Mouse (Mus musculus) brain, adult 2 months (tissue): Measurements from ENCODE around the gene Gm49373.

Experiments
- DNase-seq: peaks from one replicate; pipeline ENCODE4 v3.0.0; 2011; ENCODE audit warnings: low read depth, low spot score

Gm49373 gene

DNA sequence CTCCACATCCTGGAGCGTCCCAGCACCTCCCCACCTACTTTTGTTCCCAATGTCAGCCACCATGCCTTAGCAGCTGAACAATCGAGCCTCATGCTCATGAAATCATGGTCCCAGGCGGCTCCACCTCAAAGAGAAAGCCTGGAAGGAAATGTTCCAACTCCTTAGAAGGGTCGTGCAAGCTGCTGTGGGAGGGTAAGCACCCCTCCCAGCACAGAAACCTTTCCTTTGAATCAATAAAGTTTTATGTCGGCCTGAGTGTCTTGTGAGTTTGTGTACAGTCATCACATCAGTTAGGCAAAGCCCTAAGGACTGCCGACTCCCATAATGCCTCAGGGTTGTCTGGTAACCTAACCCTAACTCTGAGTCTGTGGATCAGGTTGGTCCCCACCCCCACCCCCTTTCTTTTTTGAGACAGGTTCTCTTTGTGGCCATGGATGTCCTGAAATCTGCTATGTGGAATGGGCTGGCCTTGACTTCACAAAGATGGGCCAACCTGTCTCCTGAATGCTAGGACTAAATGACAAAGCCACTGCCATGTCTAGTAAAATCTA, 44.3 kb downstream of the Gm49373 start:
- no peak for DNase-seq

DNA sequence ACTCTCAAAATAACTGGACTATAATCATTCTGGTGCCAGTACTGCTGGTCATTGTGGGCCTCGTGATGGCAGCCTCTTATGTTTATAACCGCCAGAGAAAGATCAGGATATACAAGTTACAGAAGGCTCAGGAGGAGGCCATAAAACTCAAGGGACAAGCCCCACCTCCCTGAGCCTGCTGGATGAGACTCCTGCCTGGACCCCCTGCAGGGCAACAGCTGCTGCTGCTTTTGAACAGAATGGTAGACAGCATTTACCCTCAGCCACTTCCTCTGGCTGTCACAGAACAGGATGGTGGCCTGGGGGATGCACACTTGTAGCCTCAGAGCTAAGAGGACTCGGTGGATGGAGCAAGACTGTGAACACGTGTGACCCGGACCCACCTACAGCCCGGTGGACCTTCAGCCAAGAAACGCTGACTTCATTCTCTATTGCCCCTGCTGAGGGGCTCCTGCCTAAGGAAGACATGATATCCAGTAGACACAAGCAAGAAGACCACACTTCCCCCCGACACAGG, 45.1 kb downstream of the Gm49373 start:
- no peak for DNase-seq

DNA sequence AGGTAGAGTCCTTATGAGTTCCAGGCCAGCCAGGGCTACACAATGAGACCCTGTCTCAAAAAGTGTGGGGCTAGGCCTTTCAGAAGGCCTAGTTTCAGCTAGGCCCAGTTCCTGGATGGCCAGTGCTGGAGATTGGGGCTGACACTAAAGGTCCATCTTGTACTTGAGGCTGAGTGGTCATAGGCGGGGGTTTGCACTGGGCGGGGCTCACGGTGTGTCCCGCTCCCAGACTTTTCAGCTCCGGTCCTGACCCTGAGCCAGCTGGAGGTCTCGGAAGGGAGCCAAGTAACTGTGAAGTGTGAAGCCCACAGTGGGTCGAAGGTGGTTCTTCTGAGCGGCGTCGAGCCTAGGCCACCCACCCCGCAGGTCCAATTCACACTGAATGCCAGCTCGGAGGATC, 46.0 kb downstream of the Gm49373 start:
- no peak for DNase-seq

DNA sequence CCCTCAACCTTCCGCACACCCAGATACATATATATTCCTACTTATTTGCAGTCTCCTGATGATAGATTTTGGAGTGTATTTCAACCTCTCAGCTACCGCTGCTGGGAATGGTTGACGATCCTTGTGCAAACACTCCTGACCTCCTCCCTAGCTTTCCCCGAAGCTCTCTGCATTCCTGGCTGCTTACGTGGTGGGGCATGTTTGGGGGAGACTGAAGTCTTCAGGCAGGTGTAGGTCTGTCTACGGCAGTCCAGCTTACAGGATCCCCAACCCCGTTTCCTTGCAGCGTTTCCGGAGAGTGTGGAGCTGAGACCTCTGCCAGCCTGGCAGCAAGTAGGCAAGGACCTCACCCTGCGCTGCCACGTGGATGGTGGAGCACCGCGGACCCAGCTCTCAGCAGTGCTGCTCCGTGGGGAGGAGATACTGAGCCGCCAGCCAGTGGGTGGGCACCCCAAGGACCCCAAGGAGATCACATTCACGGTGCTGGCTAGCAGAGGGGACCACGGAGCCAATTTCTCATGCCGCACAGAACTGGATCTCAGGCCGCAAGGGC, 47.6 kb downstream of the Gm49373 start:
- DNase-seq = no peak

DNA sequence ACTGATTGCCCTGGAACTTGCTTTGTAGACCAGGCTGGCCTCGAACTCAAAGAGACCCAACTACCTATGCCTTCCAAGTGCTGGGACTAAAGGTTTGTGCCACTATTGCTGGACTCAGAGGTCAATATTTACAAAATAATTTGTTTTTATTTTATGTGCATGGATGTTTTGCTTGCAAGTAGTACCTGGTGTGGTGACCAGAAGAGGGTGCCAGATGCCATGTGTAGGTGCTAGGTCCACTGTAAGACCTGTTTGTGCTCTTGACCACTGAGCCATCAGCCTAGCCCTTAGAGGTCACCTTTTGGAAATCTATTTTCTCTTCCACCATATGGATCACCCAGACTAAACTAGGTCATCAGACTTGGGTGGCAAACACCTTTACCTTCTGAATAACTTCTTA, 50.2 kb downstream of the Gm49373 start:
- DNase-seq = no peak

DNA sequence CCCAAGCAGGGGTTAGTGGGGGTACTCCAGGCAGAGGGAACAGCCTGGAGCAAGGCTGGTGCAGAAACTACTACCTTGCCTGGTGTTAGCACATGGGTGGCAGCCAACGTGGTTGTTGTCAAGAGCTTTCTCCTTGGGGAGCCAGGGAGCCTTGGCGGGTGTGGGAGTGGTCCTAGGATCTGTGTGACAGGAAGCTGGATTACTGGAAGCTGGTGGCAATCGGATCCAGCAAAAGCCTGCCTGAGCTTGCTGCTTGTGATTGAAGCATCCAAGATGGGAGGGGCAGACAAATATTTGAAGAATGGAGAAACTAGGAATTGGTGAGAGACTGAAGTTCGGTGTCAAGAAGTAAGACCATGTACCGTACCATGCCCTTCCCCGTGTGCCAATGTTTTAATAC, 50.6 kb downstream of the Gm49373 start:
- DNase-seq = no peak

DNA sequence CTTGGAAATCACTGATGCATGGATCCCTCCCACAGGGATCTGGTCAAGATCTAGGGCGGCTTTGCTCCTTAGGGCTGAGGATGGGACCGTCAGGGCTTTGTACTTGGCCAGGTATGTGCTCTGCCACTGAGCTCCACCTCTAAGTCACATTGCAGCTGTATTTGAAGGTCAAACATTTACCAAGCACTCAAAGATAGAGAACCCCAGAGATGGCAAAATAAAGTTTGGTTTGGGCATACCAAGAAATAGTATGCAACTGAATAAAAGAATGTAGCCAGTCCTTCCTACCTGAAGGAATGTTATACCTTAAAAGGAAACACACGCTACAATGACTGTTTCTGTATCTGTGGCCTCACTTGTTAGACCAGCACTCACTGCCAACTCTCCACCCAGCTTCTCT, 51.5 kb downstream of the Gm49373 start:
- no peak for DNase-seq

DNA sequence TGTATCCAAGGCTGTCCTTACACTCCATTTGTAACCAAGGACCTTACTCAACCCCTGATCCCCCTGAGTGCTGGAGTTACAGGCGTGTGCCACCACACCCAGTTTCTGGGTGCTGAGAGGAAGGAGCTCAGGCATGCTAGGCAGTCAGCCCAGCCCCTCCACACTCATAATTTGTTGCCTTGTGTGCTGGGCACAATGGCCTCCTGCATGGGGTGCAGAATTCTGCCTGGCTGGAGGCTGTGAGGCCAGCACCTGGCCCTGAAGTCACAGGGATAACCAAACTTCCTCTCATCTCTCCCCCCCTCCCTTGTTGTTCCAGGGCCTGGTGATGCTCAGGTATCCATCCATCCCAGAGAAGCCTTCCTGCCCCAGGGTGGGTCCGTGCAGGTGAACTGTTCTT, 54.3 kb downstream of the Gm49373 start:
- DNase-seq = no peak

DNA sequence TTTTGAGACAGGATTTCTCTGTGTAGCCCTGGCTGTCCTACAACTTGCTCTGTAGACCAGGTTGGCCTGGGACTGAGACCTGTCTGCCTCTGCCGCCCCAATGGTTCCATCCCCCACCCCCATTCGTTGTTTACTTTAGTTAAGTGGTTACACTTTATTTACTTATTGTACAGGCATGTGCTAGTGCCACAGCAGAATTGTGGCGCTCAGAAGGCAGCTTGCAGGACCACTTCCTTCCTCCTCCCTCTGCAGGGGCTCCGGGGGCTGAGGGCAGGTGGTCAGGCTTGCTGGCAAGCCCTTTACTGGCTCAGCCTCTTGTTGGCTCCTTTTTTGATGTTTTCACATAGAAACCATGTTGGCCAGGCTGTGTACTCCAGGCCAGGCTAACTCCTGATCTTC, 55.7 kb downstream of the Gm49373 start:
- no peak for DNase-seq

DNA sequence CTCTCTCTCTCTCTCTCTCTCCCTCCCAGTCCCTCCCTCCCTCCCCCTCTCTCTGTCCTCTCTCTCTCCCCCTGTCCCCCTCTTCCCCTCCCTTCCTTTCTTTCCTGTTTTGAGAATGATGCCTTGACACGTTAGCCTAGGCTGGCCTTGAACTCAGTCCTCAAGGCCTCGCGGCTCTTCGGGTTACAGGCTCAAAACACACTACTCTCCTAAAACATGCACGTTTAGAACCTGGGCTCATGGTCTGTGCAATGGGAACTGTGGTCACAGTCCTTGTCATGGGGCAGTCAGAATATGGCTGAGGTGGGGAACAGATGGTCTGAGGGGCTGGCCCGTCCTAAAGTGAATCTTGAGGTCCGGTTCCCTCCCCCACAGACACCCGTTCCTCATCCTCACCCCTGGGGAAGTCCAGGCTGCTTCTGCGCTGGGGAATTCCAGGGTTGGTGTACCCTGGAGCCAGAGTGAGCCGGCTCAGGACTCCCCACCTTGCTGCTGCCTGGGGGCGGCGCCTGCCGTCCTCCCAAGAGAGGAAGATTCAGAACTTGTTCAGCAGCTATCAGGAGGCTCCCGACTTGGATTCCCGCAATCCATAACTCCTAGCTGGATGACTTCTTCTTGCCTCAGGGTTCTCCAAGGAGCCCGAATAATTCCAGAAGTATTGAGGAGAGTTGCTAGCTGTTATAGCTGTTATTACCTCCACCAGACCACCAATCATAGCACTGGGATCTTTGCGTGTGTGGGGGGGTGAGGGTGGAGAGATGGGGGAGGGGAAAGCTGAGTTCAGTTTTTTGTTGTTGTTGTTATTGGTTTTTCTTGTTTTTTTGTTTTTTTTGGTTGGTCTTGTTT, 56.3 kb downstream of the Gm49373 start:
- DNase-seq = no peak

DNA sequence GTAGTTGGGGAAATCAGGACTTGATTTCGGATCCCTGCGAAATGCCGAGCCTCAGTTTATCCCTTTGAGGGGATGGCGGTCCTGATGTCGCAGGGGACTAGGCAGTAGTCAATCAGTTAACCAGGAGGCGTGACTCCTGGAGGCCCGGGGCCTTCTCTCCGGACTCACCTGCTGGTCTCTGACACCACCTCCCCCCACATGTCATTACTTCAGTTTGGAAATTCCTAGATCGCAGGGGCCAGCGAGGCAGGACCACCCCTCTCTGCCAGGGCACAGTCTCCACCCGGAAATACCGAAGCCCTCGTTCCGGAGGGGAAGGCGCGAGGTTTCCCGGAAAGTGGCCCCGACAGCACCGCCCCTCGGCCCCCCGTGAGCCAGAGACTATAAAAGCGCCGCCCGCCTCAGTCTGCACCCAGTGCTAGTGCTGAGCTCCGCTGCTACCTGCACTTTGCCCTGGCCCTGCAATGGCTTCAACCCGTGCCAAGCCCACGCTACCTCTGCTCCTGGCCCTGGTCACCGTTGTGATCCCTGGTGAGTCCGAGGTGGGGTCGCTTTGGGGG, 57.2 kb downstream of the Gm49373 start, which contains the start of gene Icam1:
Gene Icam1, plus strand, starts transcription at position 415 of the 560 bp plus-strand sequence.
- DNase-seq = no peak

DNA sequence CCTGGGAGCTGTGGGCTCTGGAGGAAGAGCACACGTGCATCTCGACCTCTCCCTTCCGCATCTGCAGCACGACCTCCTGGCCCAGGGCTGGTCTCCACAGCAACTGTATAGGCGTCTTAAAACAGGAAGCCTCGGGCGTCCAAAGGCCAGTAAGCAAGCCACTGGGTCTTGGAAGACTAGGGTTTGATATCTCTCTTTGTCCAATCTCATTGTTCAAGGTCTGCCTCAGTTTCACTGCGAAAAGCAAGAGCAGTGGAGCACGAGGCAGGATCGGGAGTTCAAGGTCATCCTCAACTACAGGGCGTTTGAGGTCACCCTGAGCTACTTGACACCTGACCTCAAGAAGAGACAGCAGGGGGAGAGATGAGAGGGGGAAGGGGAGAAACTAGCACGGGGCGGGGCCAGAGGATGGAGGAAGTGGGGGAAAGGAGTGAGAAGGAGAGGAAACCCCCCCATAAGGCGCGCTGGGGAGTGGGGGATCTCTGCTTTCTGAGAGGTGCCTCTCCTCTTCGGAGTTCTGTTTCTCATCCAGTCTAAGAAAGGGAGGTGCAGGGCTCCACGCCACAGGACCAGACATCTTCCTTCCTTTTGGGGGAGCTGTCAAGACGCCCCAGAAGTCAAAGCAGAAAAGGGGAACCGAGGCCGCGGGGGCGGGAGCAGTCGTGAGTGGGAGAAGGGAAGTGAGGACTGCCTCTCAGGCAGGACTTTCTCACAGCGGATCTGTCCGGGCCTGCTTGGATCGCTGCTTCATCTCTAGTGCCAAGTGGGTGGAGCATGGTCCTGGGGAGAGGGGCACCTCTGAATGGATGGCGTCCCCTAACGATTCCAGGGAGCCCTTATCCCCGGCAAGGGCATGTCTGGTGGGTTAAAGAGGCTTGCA, 58.0 kb downstream of the Gm49373 start:
- DNase-seq = peak; percentile 46
